Mouse (Mus musculus) heart, embryonic 15.5 days (tissue): Measurements from ENCODE around the gene Mrap2. TPM values are rescaled to one million over a fixed set of nuclear protein-coding genes. Genes with fewer than 3 reads are reported as not detected.

Experiments
- ATAC-seq: fragments of 200-750 bp; cut with Nextera tagmentation; replicated peaks from 2 replicates; pipeline ENCODE4 v1.8.0; 2017; ENCODE audit warnings: low read depth, moderate TSS enrichment; ENCODE audit not compliant: insufficient number of reproducible peaks, insufficient read depth, low FRiP score
- H3K27ac ChIP-seq: fragments of 300-500 bp; sonication (generic); 2 replicates; pipeline ENCODE4 v1.5.1; 2015; ENCODE audit warnings: mild to moderate bottlenecking, inconsistent platforms
- H3K27me3 ChIP-seq: fragments of 300-500 bp; sonication (generic); 2 replicates; pipeline ENCODE4 v1.6.1; 2015; ENCODE audit warnings: inconsistent platforms
- H3K36me3 ChIP-seq: fragments of 300-500 bp; sonication (generic); 2 replicates; pipeline ENCODE4 v1.6.1; 2015; ENCODE audit warnings: mild to moderate bottlenecking, inconsistent platforms
- H3K4me1 ChIP-seq: fragments of 300-500 bp; sonication (generic); replicated peaks from 2 replicates; pipeline ENCODE4 v1.6.1; 2015; ENCODE audit warnings: inconsistent platforms
- H3K4me2 ChIP-seq: fragments of 300-500 bp; sonication (generic); 2 replicates; pipeline ENCODE4 v1.6.1; 2015; ENCODE audit warnings: inconsistent platforms, mild to moderate bottlenecking, moderate library complexity
- H3K4me3 ChIP-seq: fragments of 300-500 bp; sonication (generic); 2 replicates; pipeline ENCODE4 v1.5.1; 2015; ENCODE audit warnings: mild to moderate bottlenecking, inconsistent platforms
- H3K9ac ChIP-seq: fragments of 300-500 bp; sonication (generic); 2 replicates; pipeline ENCODE4 v1.6.1; 2015; ENCODE audit warnings: mild to moderate bottlenecking, inconsistent platforms
- H3K9me3 ChIP-seq: fragments of 300-500 bp; sonication (generic); replicated peaks from 2 replicates; pipeline ENCODE4 v1.6.1; 2016; ENCODE audit warnings: inconsistent platforms
- WGBS: fragments of 180-500 bp; shearing (Covaris S2); methylation state at CpG from one replicate; pipeline ENCODE4 v1.1.7; 2015; ENCODE audit warnings: mixed read lengths; 5-methylcytosine and 5-hydroxymethylcytosine counted together
- polyA plus RNA-seq: library from polyadenylated mRNA; unstranded; fragments of >200 nt; fragmentation: Nextera tagmentation; extraction: Ambion mirVana; gene quantifications from 2 replicates; pipeline ENCODE4 v1.2.1, GENCODE M21; 2015

Mrap2 gene
- polyA plus RNA-seq, 1 experiment from 2014 or later, result not detected

DNA sequence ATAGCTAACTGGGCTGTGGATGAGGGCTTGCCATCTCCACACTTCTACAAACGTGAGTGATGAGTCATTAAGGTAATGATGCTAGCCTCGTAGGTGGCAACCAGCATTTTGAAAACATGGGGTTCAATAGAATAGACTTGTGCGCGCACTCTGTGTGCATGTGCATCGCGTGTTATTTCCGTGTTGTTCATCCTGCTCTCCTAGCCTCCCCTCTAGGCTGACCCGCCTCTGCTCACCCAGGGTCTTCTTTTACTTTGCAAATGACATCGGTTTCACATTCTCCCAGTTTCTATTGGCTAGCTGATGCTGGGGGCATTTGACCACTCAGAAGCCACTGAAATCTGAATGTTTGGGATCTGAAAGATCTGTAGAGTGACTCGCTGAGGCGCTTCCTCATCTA, 1.6 kb downstream of the Mrap2 start:
- peak overlapping the region; percentile 75; the same call in 1 of the 2 replicates for H3K4me2 ChIP-seq
- WGBS, result 31% methylated on average over 11 of the region's 11 CpGs
- H3K9me3 ChIP-seq, result no peaks in the 10 kb centered on the region
- peaks cover 37% of the 10 kb centered on the region for H3K27me3 ChIP-seq
- no peak overlapping the region for H3K4me3 ChIP-seq
- H3K9ac ChIP-seq, result no peak overlapping the region
- no peak for ATAC-seq
- H3K27ac ChIP-seq, result no peak overlapping the region
- H3K4me1 ChIP-seq, result peaks cover 15% of the 10 kb centered on the region
- H3K36me3 ChIP-seq, result no peaks in the 10 kb centered on the region

GRCm38 (mm10) chr9:87146400-87146799, 2.3 kb downstream of the Mrap2 start:
- H3K4me1 ChIP-seq, result peaks cover 15% of the 10 kb centered on the region
- no peak overlapping the region for H3K4me3 ChIP-seq
- H3K27me3 ChIP-seq, result peaks cover 35% of the 10 kb centered on the region
- no peak overlapping the region for H3K9ac ChIP-seq
- no peak overlapping the region for H3K4me2 ChIP-seq
- no peaks in the 10 kb centered on the region for H3K9me3 ChIP-seq
- no peaks in the 10 kb centered on the region for H3K36me3 ChIP-seq
- WGBS, result 78% methylated on average over 4 of the region's 4 CpGs
- no peak for ATAC-seq
- H3K27ac ChIP-seq, result no peak overlapping the region

- no peak overlapping the region for H3K4me2 ChIP-seq
- H3K27ac ChIP-seq, result no peak overlapping the region
- no peak overlapping the region for H3K4me3 ChIP-seq
- ATAC-seq, result no peak
- peaks cover 35% of the 10 kb centered on the region for H3K27me3 ChIP-seq
- 67% methylated on average over 2 of the region's 2 CpGs for WGBS
- peaks cover 15% of the 10 kb centered on the region for H3K4me1 ChIP-seq
- H3K36me3 ChIP-seq, result no peaks in the 10 kb centered on the region
- no peak overlapping the region for H3K9ac ChIP-seq
- H3K9me3 ChIP-seq, result no peaks in the 10 kb centered on the region
Observed at GRCm38 (mm10) chr9:87147927-87148326, 3.8 kb downstream of the Mrap2 start.

DNA sequence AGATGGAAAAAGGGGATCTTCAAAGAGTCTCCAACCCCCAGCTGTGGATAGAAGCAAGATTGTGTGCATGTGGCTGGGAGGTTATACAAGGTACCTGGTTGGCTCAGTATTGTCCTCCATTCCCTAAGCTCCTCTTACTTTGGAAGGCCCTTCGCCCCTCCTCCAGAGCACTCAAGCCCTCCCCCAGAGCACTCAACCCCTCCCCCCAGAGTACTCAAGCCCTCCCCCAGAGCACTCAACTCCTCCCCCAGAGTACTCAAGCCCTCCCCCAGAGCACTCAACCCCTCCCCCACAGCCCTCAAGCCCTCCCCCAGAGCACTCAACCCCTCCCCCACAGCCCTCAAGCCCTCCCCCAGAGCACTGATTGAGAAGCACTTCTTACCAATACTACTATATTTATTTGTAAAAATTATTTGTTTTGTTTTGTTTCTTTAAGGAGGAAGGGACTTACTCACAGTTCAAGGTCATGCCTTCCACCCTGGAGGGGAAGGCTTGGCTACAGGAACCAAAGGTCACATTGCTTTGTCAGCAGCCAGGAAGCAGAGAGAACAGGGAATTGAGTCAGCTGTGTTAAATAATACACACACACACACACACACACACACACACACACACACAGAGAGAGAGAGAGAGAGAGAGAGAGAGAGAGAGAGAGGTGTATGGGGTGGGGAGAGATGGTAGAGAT, 8.7 kb downstream of the Mrap2 start:
- WGBS, result 85% methylated on average over 1 of the region's 1 CpGs
- H3K9ac ChIP-seq, result no peak overlapping the region
- no peaks in the 10 kb centered on the region for H3K36me3 ChIP-seq
- no peaks in the 10 kb centered on the region for H3K9me3 ChIP-seq
- no peak overlapping the region for H3K4me2 ChIP-seq
- H3K4me3 ChIP-seq, result no peak overlapping the region
- no peak overlapping the region for H3K27ac ChIP-seq
- no peaks in the 10 kb centered on the region for H3K27me3 ChIP-seq
- no peak for ATAC-seq
- H3K4me1 ChIP-seq, result no peaks in the 10 kb centered on the region

- no peaks in the 10 kb centered on the region for H3K4me1 ChIP-seq
- H3K27me3 ChIP-seq, result no peaks in the 10 kb centered on the region
- H3K36me3 ChIP-seq, result no peaks in the 10 kb centered on the region
- no peak overlapping the region for H3K27ac ChIP-seq
- H3K9ac ChIP-seq, result no peak overlapping the region
- H3K4me2 ChIP-seq, result no peak overlapping the region
- WGBS, result 68% methylated on average over 4 of the region's 4 CpGs
- H3K4me3 ChIP-seq, result no peak overlapping the region
- no peak for ATAC-seq
- no peaks in the 10 kb centered on the region for H3K9me3 ChIP-seq
Observed at GRCm38 (mm10) chr9:87162559-87162958, 18.5 kb downstream of the Mrap2 start.

DNA sequence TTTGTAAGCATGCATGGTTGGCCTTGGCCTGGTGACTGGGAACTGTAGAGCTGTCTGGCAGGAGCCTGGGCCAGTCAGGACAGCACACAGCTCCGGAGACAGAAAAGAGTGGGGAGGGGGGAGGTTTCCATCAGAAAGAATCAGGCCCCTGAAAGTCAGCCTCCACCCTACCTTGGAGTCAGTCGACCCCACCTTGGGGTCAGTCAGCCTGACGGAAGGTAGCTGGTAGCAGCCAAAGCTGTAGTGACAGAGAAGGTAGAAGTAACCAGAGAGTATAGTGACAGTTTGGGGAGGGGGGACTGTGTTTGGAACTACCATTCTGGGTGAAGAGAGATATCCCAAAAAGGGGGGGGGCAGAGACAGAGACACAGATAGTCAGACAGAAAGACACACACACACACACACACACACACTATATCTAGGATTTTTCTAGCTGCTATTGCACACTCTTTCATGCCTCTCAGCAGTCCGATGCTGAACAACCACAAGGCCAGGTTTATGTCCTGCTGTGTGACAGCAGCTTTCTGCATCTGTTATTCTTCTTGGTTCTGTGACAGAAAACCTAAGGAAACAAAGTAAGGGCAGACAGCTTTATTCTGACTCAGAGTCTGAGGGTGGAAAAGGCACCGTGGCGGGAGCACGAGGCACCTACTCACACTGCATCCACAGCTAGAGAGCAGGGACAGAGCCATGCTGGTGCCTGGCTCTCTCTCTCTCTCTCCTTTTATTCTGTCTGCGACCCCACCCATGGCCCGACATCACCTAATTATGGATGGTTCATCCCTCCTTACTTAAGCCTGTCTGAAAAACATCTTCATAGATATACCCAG, 23.1 kb downstream of the Mrap2 start:
- Histone ChIP-seq H3K9ac (no peak overlapping the region), H3K36me3 (no peaks in the 10 kb centered on the region), H3K27me3 (no peaks in the 10 kb centered on the region), H3K9me3 (no peaks in the 10 kb centered on the region), H3K27ac (no peak overlapping the region), H3K4me1 (no peaks in the 10 kb centered on the region), H3K4me2 (no peak overlapping the region), H3K4me3 (no peak overlapping the region)
- no peak for ATAC-seq
- WGBS, result 62% methylated on average over 9 of the region's 9 CpGs

DNA sequence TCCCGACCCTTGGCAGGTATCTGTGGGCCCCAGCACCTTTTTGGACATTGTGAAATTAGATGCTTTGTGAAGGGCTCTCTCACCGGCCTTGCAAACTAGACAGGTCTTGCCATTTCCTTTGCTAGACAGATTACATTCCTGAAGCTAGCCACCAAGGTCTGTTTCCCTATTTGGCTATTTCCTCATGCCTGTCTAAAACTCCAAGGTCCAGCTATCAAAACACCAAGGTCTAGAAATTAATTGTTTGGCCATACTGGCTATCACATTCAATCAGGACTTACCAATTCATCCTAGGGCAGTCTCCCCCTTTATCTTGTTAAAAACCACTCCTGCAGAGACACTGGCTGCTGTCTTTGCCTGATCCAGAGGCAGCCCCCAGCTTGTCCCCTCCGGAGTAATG, 23.9 kb downstream of the Mrap2 start:
- Histone ChIP-seq H3K36me3 (no peaks in the 10 kb centered on the region), H3K9me3 (no peaks in the 10 kb centered on the region), H3K9ac (no peak overlapping the region), H3K27me3 (no peaks in the 10 kb centered on the region), H3K4me2 (no peak overlapping the region), H3K4me1 (no peaks in the 10 kb centered on the region), H3K4me3 (no peak overlapping the region), H3K27ac (no peak overlapping the region)
- 48% methylated on average over 3 of the region's 3 CpGs for WGBS
- no peak for ATAC-seq

DNA sequence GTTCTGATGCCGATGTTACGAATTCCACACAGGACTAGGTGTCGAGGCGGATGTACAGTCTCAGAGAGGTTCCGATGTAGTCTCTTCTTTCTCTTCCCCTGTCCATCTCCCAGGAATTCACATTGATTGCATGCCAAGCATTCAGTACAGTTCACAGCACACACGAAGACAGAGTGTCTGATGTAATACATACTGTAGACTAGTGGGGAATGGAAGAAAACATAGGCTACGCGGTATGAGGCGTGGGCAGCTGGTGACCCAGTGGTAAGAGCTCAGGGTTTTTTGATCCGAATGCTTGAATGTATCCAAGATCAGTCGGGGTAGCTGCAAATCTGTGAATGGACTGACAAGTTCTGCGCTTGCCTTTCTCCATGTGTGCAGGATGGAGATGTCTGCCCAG, 25.0 kb downstream of the Mrap2 start:
- Histone ChIP-seq H3K9me3 (no peaks in the 10 kb centered on the region), H3K4me2 (no peak overlapping the region), H3K4me3 (no peak overlapping the region), H3K27ac (no peak overlapping the region), H3K36me3 (no peaks in the 10 kb centered on the region), H3K9ac (no peak overlapping the region), H3K4me1 (no peaks in the 10 kb centered on the region), H3K27me3 (no peaks in the 10 kb centered on the region)
- no peak for ATAC-seq
- 78% methylated on average over 12 of the region's 12 CpGs for WGBS

DNA sequence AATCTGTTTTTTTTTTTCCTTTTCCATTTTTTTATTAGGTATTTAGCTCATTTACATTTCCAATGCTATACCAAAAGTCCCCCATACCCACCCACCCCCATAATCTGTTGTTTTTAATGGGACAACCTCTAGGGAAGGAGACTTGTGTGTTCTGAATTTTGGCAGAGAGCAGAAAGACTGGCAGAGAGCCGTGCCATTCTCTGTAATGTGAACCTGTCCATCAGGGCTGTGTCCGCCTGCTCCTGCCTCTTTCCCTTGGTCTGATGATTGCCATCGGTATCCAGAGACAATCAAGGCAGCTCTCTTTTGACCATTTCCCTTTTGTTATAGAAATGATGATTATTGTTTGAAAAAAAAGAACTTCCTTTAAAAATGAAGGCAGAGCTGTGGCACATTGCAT, 26.8 kb downstream of the Mrap2 start:
- no peak overlapping the region for H3K4me3 ChIP-seq
- no peaks in the 10 kb centered on the region for H3K4me1 ChIP-seq
- WGBS, result 74% methylated on average over 3 of the region's 3 CpGs
- no peaks in the 10 kb centered on the region for H3K9me3 ChIP-seq
- no peak for ATAC-seq
- no peak overlapping the region for H3K27ac ChIP-seq
- H3K4me2 ChIP-seq, result no peak overlapping the region
- H3K9ac ChIP-seq, result no peak overlapping the region
- H3K36me3 ChIP-seq, result no peaks in the 10 kb centered on the region
- H3K27me3 ChIP-seq, result no peaks in the 10 kb centered on the region

- WGBS, result 75% methylated on average over 3 of the region's 3 CpGs
- no peak overlapping the region for H3K27ac ChIP-seq
Observed at GRCm38 (mm10) chr9:87171517-87171916, 27.4 kb downstream of the Mrap2 start.

DNA sequence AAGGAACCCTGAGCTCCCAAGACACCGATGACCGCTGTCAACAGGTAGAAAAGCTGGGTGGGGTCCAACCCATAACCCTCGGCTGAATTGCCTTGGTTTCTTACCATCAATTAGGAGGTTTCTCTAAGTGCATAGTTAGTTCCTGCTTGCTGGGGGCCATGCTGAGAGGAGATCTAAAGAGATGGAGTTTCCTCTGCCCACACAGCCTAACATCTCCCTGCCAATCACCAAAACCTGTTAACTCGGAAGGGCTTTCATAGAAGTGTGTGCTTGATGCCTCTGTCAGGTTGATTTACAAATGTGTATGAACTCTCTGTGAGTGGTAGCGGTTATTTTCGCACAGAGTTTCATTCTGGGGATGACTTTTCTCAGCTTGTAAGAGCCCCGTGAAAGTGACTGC, 34.4 kb downstream of the Mrap2 start:
- Histone ChIP-seq H3K27me3 (no peaks in the 10 kb centered on the region), H3K9ac (no peak overlapping the region), H3K4me1 (no peaks in the 10 kb centered on the region; the same call in 1 of the 2 replicates), H3K36me3 (no peaks in the 10 kb centered on the region), H3K4me2 (no peak overlapping the region), H3K4me3 (no peak overlapping the region), H3K9me3 (no peaks in the 10 kb centered on the region), H3K27ac (no peak overlapping the region)
- no peak for ATAC-seq
- WGBS, result 52% methylated on average over 7 of the region's 7 CpGs

More at GRCm38 (mm10) chr9:87171517-87171916, 27.4 kb downstream of the Mrap2 start:
- no peaks in the 10 kb centered on the region for H3K9me3 ChIP-seq
- no peaks in the 10 kb centered on the region for H3K4me1 ChIP-seq
- no peak overlapping the region for H3K4me2 ChIP-seq
- no peaks in the 10 kb centered on the region for H3K36me3 ChIP-seq
- H3K27me3 ChIP-seq, result no peaks in the 10 kb centered on the region
- H3K9ac ChIP-seq, result no peak overlapping the region
- ATAC-seq, result no peak
- no peak overlapping the region for H3K4me3 ChIP-seq

DNA sequence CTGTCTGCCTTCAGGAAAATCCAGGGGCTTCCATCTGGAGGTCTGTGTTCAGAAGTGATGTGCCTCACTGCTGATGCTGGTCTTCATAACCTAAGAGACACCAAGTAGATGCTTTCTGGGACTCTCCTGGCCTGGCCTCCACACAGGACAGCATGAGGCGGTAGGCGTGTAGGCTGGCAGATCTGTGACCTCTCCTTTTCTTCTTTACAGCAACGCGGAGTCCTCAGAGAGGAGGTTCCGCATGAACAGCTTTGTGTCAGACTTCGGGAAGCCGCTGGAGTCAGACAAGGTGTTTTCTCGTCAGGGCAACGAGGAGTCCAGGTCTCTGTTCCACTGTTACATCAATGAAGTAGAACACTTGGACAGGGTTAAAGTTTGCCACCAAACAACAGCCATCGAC, 38.1 kb downstream of the Mrap2 start:
- ATAC-seq, result no peak
- H3K4me3 ChIP-seq, result no peak overlapping the region
- no peaks in the 10 kb centered on the region for H3K9me3 ChIP-seq
- no peak overlapping the region for H3K9ac ChIP-seq
- H3K27me3 ChIP-seq, result no peaks in the 10 kb centered on the region
- H3K4me1 ChIP-seq, result no peaks in the 10 kb centered on the region; the same call in 1 of the 2 replicates
- no peak overlapping the region for H3K27ac ChIP-seq
- no peaks in the 10 kb centered on the region for H3K36me3 ChIP-seq
- WGBS, result 85% methylated on average over 10 of the region's 10 CpGs
- H3K4me2 ChIP-seq, result no peak overlapping the region
